Comparison of ENCODE assay signal across 8 mouse cellular contexts in the genomic region with DNA sequence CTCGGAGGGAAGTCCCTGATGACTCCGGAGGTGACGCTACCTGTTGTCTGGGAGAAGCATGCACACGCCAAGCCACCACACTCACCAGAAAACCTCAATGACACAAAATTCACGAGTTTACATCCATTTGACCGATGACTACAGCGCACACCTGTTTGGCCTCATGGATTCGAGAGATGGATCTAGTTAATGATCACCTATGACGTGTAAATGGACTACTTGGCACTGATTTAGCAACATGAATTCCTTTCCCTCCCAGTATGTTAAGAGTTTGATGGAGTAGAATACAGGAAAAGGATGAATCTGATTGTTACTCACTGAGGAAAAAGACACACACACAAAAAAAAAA.
DNase-seq lines count a peak whose midpoint lies in the region; ATAC-seq and TF ChIP-seq lines count a peak whose summit lies in the region.

No protein-coding gene starts in this region.

- H3K4me2 ChIP-seq in embryonic facial prominence, embryonic 14.5 days (ENCODE audit: low read depth, low read length): peak overlapping the region; percentile 56
- peak overlapping the region; percentile 64 for H3K4me2 ChIP-seq in intestine, embryonic 16.5 days (ENCODE audit: low read depth, low read length)
- peak overlapping the region; percentile 68 for H3K4me2 ChIP-seq in neural tube, embryonic 14.5 days (ENCODE audit: low read depth, low read length)

- no peak for TF ChIP-seq CTCF in left cerebral cortex, adult 2 months (IDR thresholded peaks at IDR 0.05)

- H3K27ac ChIP-seq in left cerebral cortex, adult 2 months: peak overlapping the region; percentile 86
- peak overlapping the region; percentile 75; the same call in 1 of the 2 replicates for H3K27ac ChIP-seq in embryonic facial prominence, embryonic 14.5 days (replicated peaks; ENCODE audit: low read depth, low read length)
- H3K27ac ChIP-seq in intestine, embryonic 16.5 days (ENCODE audit: low read length): peak overlapping the region; percentile 89
- H3K27ac ChIP-seq in neural tube, embryonic 14.5 days (ENCODE audit: low read depth, low read length): no peak overlapping the region

- H3K9me3 ChIP-seq in embryonic facial prominence, embryonic 14.5 days (ENCODE audit: control insufficient read depth, low read length): no peaks in the 10 kb centered on the region
- no peaks in the 10 kb centered on the region for H3K9me3 ChIP-seq in intestine, embryonic 16.5 days (ENCODE audit: control insufficient read depth, low read length)
- no peaks in the 10 kb centered on the region for H3K9me3 ChIP-seq in neural tube, embryonic 14.5 days (ENCODE audit: control insufficient read depth, low read length)

- peak overlapping the region; percentile 61 for H3K9ac ChIP-seq in embryonic facial prominence, embryonic 14.5 days (ENCODE audit: low read depth, low read length)
- peak overlapping the region; percentile 80 for H3K9ac ChIP-seq in intestine, embryonic 16.5 days (ENCODE audit: low read depth, low read length)
- H3K9ac ChIP-seq in neural tube, embryonic 14.5 days (replicated peaks; ENCODE audit: low read depth, low read length): peak overlapping the region; percentile 39

- no peak for DNase-seq in left cerebral cortex, adult 2 months (ENCODE audit: extremely low spot score in 1 of 2, low spot score in 2 of 2)
- DNase-seq in left cerebral cortex, adult 11 months (ENCODE audit: low spot score): no peak
- DNase-seq in embryonic facial prominence, embryonic 14.5 days (ENCODE audit: low spot score): no peak
- DNase-seq in frontal cortex, postnatal 10 days (ENCODE audit: low spot score in 2 of 2): no peak
- DNase-seq in ovary, postnatal 36 days (ENCODE audit: low spot score): no peak
- no peak for DNase-seq in layer of hippocampus, postnatal 10 days (ENCODE audit: low spot score in 2 of 2)

- H3K4me3 ChIP-seq in left cerebral cortex, adult 2 months: peak overlapping the region; percentile 61
- peak overlapping the region; percentile 40 for H3K4me3 ChIP-seq in embryonic facial prominence, embryonic 14.5 days (ENCODE audit: low read depth, low read length)
- H3K4me3 ChIP-seq in intestine, embryonic 16.5 days (ENCODE audit: low read length): peak overlapping the region; percentile 63
- H3K4me3 ChIP-seq in neural tube, embryonic 14.5 days (ENCODE audit: low read depth, low read length): peak overlapping the region; percentile 38

- H3K27me3 ChIP-seq in embryonic facial prominence, embryonic 14.5 days (replicated peaks; ENCODE audit: control insufficient read depth, insufficient read depth, low read length): no peaks in the 10 kb centered on the region
- H3K27me3 ChIP-seq in intestine, embryonic 16.5 days (replicated peaks; ENCODE audit: control insufficient read depth, insufficient read depth, low read length): no peaks in the 10 kb centered on the region
- no peaks in the 10 kb centered on the region for H3K27me3 ChIP-seq in neural tube, embryonic 14.5 days (ENCODE audit: control insufficient read depth, insufficient read depth, low read length)

- H3K4me1 ChIP-seq in embryonic facial prominence, embryonic 14.5 days (ENCODE audit: control insufficient read depth, insufficient read depth, low read length): no peaks in the 10 kb centered on the region
- H3K4me1 ChIP-seq in intestine, embryonic 16.5 days (ENCODE audit: control insufficient read depth, insufficient read depth, low read length): peaks cover 2% of the 10 kb centered on the region; the same call in 1 of the 2 replicates
- 0 out of 2 replicates have a peak, but pooled peaks cover 3% of the 10 kb centered on the region for H3K4me1 ChIP-seq in neural tube, embryonic 14.5 days (ENCODE audit: control insufficient read depth, insufficient read depth, low read length)

- intact Hi-C loops in left cerebral cortex, adult 2 months (cut with DNase I): no loop called here

- WGBS in embryonic facial prominence, embryonic 14.5 days: 5% methylated on average over 9 of the region's 9 CpGs
- 6% methylated on average over 9 of the region's 9 CpGs for WGBS in intestine, embryonic 16.5 days
- WGBS in neural tube, embryonic 14.5 days: 7% methylated on average over 9 of the region's 9 CpGs

- no peaks in the 10 kb centered on the region for H3K36me3 ChIP-seq in embryonic facial prominence, embryonic 14.5 days (ENCODE audit: control insufficient read depth, insufficient read depth, low read length)
- no peaks in the 10 kb centered on the region for H3K36me3 ChIP-seq in intestine, embryonic 16.5 days (ENCODE audit: control insufficient read depth, insufficient read depth, low read length)
- no peaks in the 10 kb centered on the region for H3K36me3 ChIP-seq in neural tube, embryonic 14.5 days (ENCODE audit: control insufficient read depth, insufficient read depth, low read length)

- no peak for ATAC-seq in embryonic facial prominence, embryonic 14.5 days (ENCODE audit: low read depth)
- peak; percentile 52; the same call in 1 of the 2 replicates for ATAC-seq in intestine, embryonic 16.5 days
- no peak for ATAC-seq in neural tube, embryonic 14.5 days (ENCODE audit: low read depth)
